Mouse (Mus musculus): ENCODE measurements around the gene Rnf185. TPM values are rescaled to one million over a fixed set of nuclear protein-coding genes. Genes with fewer than 3 reads are reported as not detected.

Rnf185 gene
- total RNA-seq, 4 experiments from 2014 or later, result 15.4 to 23.1 (median 16.3) TPM

Other genes starting within 250 kb of the Rnf185 start
- 10 to 100 TPM; 27.6 to 39.3 (median 31.4) TPM for gene Eif4enif1, start 250.0 kb downstream of the Rnf185 start, total RNA-seq (2022)
- gene Drg1, start 185.9 kb downstream of the Rnf185 start, total RNA-seq (2022), result 10 to 100 TPM; 42.1 to 48.9 (median 44.3) TPM
- gene Patz1, start 163.5 kb downstream of the Rnf185 start, total RNA-seq (2022), result 10 to 100 TPM; 13.0 to 22.3 (median 19.2) TPM
- 10 to 100 TPM; 28.3 to 39.0 (median 36.6) TPM for gene Pik3ip1, start 122.0 kb downstream of the Rnf185 start, total RNA-seq (2022)
- 10 to 100 TPM; 10.9 to 12.5 (median 11.9) TPM for gene Limk2, start 43.2 kb downstream of the Rnf185 start, total RNA-seq (2022)
- not detected for gene Pla2g3, start 35.9 kb upstream of the Rnf185 start, total RNA-seq (2022)
- gene Inpp5j, start 52.5 kb upstream of the Rnf185 start, total RNA-seq (2022), result 1 to 10 TPM; 1.3 to 2.4 (median 1.7) TPM
- 10 to 100 TPM in 2 of 4 experiments, 1 to 10 TPM in 2; 8.9 to 17.6 (median 13.5) TPM for gene Selenom, start 62.3 kb upstream of the Rnf185 start, total RNA-seq (2022)
- 10 to 100 TPM; 64.6 to 81.5 (median 69.0) TPM for gene Smtn, start 88.2 kb upstream of the Rnf185 start, total RNA-seq (2022)
- 10 to 100 TPM; 17.1 to 23.4 (median 19.6) TPM for gene Morc2a, start 196.8 kb upstream of the Rnf185 start, total RNA-seq (2022)

Measured in gastrocnemius, adult 8-10 months (tissue).